Mouse (Mus musculus) stomach, embryonic 16.5 days (tissue): ENCODE measurements at regions not wholly inside any gene's neighbourhood (a gene's known extent, or its start where the extent isn't known, plus 50 kb on each side); places are given as distances from the start of the nearest gene placed in this dataset.

Source experiments
- ATAC-seq: fragments of 200-750 bp; cut with Nextera tagmentation; 2 replicates; pipeline ENCODE4 v1.8.0; 2017; ENCODE audit warnings: moderate number of reproducible peaks, moderate TSS enrichment; ENCODE audit not compliant: insufficient read depth, low FRiP score
- H3K27ac ChIP-seq: fragments of 300-500 bp; sonication (generic); 2 replicates; pipeline ENCODE4 v1.5.1; 2014; ENCODE audit warnings: low read length
- H3K27me3 ChIP-seq: fragments of 300-500 bp; sonication (generic); 2 replicates; pipeline ENCODE4 v1.6.1; 2014; ENCODE audit warnings: low read length, control low read depth, mixed read lengths; ENCODE audit not compliant: control insufficient read depth, insufficient read depth
- H3K36me3 ChIP-seq: fragments of 300-500 bp; sonication (generic); 2 replicates; pipeline ENCODE4 v1.6.1; 2014; ENCODE audit warnings: low read length; ENCODE audit not compliant: control insufficient read depth, insufficient read depth
- H3K4me1 ChIP-seq: fragments of 300-500 bp; sonication (generic); 2 replicates; pipeline ENCODE4 v1.6.1; 2014; ENCODE audit warnings: low read length, control low read depth, mixed read lengths; ENCODE audit not compliant: control insufficient read depth, insufficient read depth
- H3K4me2 ChIP-seq: fragments of 300-500 bp; sonication (generic); 2 replicates; pipeline ENCODE4 v1.6.1; 2014; ENCODE audit warnings: low read depth, low read length, mixed read lengths
- H3K4me3 ChIP-seq: fragments of 300-500 bp; sonication (generic); replicated peaks from 2 replicates; pipeline ENCODE4 v1.5.1; 2014; ENCODE audit warnings: mild to moderate bottlenecking, low read length
- H3K9ac ChIP-seq: fragments of 300-500 bp; sonication (generic); 2 replicates; pipeline ENCODE4 v1.6.1; 2014; ENCODE audit warnings: low read length
- H3K9me3 ChIP-seq: fragments of 300-500 bp; sonication (generic); replicated peaks from 2 replicates; pipeline ENCODE4 v1.6.1; 2016; ENCODE audit warnings: low read length, control low read depth; ENCODE audit not compliant: control insufficient read depth
- WGBS: fragments of 180-500 bp; shearing (Covaris S2); extraction: QIAGEN DNeasy Blood & Tissue Kit; methylation state at CpG from one replicate; pipeline ENCODE4 v1.1.7; 2014; 5-methylcytosine and 5-hydroxymethylcytosine counted together

DNA sequence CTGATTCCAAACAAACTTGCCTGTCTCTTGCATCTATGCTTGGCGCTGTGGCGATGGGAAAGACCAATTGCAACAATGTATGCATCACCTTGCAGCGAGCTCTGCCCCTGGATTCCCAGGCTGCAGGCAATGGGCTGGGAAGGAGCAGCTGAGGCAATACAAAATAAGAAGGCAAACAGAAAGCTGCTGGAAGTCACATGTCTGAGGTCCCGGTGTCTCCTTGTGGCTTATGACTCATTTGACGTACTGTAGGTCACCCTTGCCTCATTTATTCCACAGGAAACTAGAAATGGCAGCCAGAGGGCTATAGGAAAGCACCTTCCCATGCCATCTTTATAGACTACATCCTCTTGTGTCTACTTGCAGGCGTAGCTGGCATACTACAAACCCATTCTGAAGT, 140.9 kb downstream of the Chic2 start:
- 0 out of 2 replicates have a peak, but pooled peaks cover 4% of the 10 kb centered on the region for H3K9me3 ChIP-seq
- no peaks in the 10 kb centered on the region for H3K36me3 ChIP-seq
- H3K27ac ChIP-seq = no peak overlapping the region
- H3K27me3 ChIP-seq = no peaks in the 10 kb centered on the region
- no peaks in the 10 kb centered on the region for H3K4me1 ChIP-seq
- no peak for ATAC-seq
- no peak overlapping the region for H3K4me2 ChIP-seq
- 81% methylated on average over 6 of the region's 6 CpGs for WGBS
- no peak overlapping the region for H3K9ac ChIP-seq
- H3K4me3 ChIP-seq = no peak overlapping the region

- no peak overlapping the region for H3K9ac ChIP-seq
- WGBS = 82% methylated on average over 8 of the region's 8 CpGs
- no peaks in the 10 kb centered on the region for H3K27me3 ChIP-seq
- H3K9me3 ChIP-seq = no peaks in the 10 kb centered on the region
- H3K4me2 ChIP-seq = no peak overlapping the region
- no peak overlapping the region for H3K27ac ChIP-seq
- no peaks in the 10 kb centered on the region for H3K36me3 ChIP-seq
- no peak overlapping the region for H3K4me3 ChIP-seq
- H3K4me1 ChIP-seq = no peaks in the 10 kb centered on the region
- no peak for ATAC-seq
These were observed 147.4 kb downstream of the Chic2 start for GRCm38 (mm10) chr5:74897133-74897532.

GRCm38 (mm10) chr5:74893276-74893675, 151.3 kb downstream of the Chic2 start:
- no peak for ATAC-seq
- Histone ChIP-seq H3K4me1 (0 out of 2 replicates have a peak, but pooled peaks cover 3% of the 10 kb centered on the region), H3K27me3 (no peaks in the 10 kb centered on the region), H3K36me3 (no peaks in the 10 kb centered on the region), H3K9ac (no peak overlapping the region), H3K4me2 (no peak overlapping the region), H3K9me3 (no peaks in the 10 kb centered on the region), H3K27ac (no peak overlapping the region), H3K4me3 (no peak overlapping the region)
- WGBS = 62% methylated on average over 5 of the region's 5 CpGs

DNA sequence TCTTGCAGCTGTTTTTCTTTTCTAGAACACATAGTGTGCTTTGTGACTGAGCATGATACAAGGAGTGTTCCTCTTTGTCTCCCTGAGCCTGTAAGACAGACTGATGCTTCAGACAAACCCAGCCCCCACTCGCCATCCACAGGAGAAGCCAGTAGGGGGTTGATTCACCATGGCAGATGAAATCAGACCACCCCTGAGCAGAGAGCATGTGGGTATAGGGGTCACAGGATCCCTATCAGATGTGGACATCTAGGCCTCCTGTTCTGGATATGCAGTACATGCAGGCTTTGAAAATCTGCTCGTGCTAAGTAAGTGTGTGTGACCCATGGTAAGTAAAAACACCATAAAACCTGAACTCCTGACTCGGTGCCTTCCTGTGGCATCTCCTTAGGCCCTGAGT, 153.0 kb downstream of the Chic2 start:
- H3K36me3 ChIP-seq = no peaks in the 10 kb centered on the region
- 67% methylated on average over 3 of the region's 3 CpGs for WGBS
- no peaks in the 10 kb centered on the region for H3K27me3 ChIP-seq
- 0 out of 2 replicates have a peak, but pooled peaks cover 3% of the 10 kb centered on the region for H3K4me1 ChIP-seq
- H3K4me3 ChIP-seq = no peak overlapping the region
- H3K4me2 ChIP-seq = no peak overlapping the region
- no peak for ATAC-seq
- H3K9ac ChIP-seq = no peak overlapping the region
- no peak overlapping the region for H3K27ac ChIP-seq
- H3K9me3 ChIP-seq = no peaks in the 10 kb centered on the region

- 72% methylated on average over 8 of the region's 8 CpGs for WGBS
- no peak overlapping the region for H3K27ac ChIP-seq
- H3K9me3 ChIP-seq = no peaks in the 10 kb centered on the region
- no peaks in the 10 kb centered on the region for H3K27me3 ChIP-seq
- H3K36me3 ChIP-seq = no peaks in the 10 kb centered on the region
- ATAC-seq = no peak
- no peak overlapping the region for H3K9ac ChIP-seq
- 0 out of 2 replicates have a peak, but pooled peaks cover 3% of the 10 kb centered on the region for H3K4me1 ChIP-seq
- no peak overlapping the region for H3K4me2 ChIP-seq
- H3K4me3 ChIP-seq = no peak overlapping the region
These were observed 155.6 kb downstream of the Chic2 start for GRCm38 (mm10) chr5:74888934-74889333.

DNA sequence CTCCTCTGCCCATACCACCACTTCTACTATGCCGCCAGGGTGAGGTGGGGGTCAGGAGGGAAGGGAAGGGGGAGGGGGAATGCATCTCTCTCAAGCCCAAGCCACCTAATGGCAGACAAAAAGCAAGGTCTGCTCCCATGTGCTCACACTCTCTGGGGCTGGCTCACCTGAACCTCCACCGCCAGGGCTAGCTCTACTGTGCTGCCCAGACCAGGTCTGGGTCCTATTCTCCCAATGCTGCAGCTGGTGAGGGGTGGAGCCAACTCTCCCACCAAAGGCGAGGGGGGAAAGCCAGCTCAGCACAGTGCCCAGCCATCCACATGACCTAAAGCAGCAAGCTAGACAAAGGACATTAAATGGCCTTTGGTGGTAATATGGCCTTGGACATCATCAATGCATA, 158.6 kb downstream of the Chic2 start:
- Histone ChIP-seq H3K4me3 (no peak overlapping the region), H3K4me1 (0 out of 2 replicates have a peak, but pooled peaks cover 3% of the 10 kb centered on the region), H3K9me3 (no peaks in the 10 kb centered on the region), H3K4me2 (no peak overlapping the region), H3K36me3 (no peaks in the 10 kb centered on the region), H3K9ac (no peak overlapping the region), H3K27ac (no peak overlapping the region), H3K27me3 (no peaks in the 10 kb centered on the region)
- 89% methylated on average over 3 of the region's 3 CpGs for WGBS
- ATAC-seq = no peak

DNA sequence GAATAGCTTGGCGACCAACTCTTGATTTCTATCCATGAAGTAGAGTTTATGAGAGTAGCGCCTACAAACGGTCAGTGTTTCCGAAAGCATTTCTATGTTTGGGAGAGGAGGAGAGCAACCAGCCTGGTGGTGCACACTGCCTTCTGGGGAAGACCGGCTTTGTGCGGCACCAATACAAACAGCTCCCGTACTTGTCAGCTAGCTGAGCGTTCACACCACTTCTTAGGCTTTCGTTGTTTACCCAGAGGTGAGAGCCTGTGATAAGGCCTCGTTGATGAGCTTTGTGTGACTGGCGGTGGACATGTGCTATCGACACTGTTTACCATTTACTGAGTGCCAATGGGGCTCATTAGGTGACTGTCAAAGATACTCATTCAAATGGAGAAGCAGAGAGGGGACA, 162.0 kb downstream of the Chic2 start:
- ATAC-seq = no peak
- 55% methylated on average over 12 of the region's 12 CpGs for WGBS
- Histone ChIP-seq H3K4me2 (no peak overlapping the region), H3K4me3 (no peak overlapping the region), H3K9me3 (no peaks in the 10 kb centered on the region), H3K36me3 (no peaks in the 10 kb centered on the region), H3K9ac (no peak overlapping the region), H3K4me1 (peaks cover 6% of the 10 kb centered on the region), H3K27me3 (no peaks in the 10 kb centered on the region), H3K27ac (no peak overlapping the region)

GRCm38 (mm10) chr5:74880669-74881226, 163.8 kb downstream of the Chic2 start:
- no peaks in the 10 kb centered on the region for H3K9me3 ChIP-seq
- peak; percentile 59 for ATAC-seq
- no peak overlapping the region for H3K4me2 ChIP-seq
- H3K9ac ChIP-seq = no peak overlapping the region
- H3K4me3 ChIP-seq = no peak overlapping the region
- no peak overlapping the region for H3K27ac ChIP-seq
- no peaks in the 10 kb centered on the region for H3K36me3 ChIP-seq
- peaks cover 11% of the 10 kb centered on the region for H3K4me1 ChIP-seq
- no peaks in the 10 kb centered on the region for H3K27me3 ChIP-seq
- WGBS = 42% methylated on average over 10 of the region's 10 CpGs

GRCm38 (mm10) chr5:74880048-74880437, 164.5 kb downstream of the Chic2 start:
- no peak overlapping the region for H3K4me3 ChIP-seq
- 75% methylated on average over 6 of the region's 6 CpGs for WGBS
- H3K27ac ChIP-seq = 0 out of 2 replicates have a peak overlapping the region, but pooled peaks have one; percentile 11
- H3K9me3 ChIP-seq = no peaks in the 10 kb centered on the region
- no peak overlapping the region for H3K9ac ChIP-seq
- no peak overlapping the region for H3K4me2 ChIP-seq
- H3K27me3 ChIP-seq = no peaks in the 10 kb centered on the region
- no peak for ATAC-seq
- peaks cover 11% of the 10 kb centered on the region for H3K4me1 ChIP-seq
- no peaks in the 10 kb centered on the region for H3K36me3 ChIP-seq
